Mouse (Mus musculus) midbrain, embryonic 16.5 days (tissue): ENCODE measurements around the gene Hsp90ab1. TPM values are rescaled to one million over a fixed set of nuclear protein-coding genes. Genes with fewer than 3 reads are reported as not detected.

Experiments
- ATAC-seq: fragments of 200-750 bp; cut with Nextera tagmentation; 2 replicates; pipeline ENCODE4 v1.8.0; 2017; ENCODE audit warnings: moderate TSS enrichment
- H3K27ac ChIP-seq: fragments of 300-500 bp; sonication (generic); 2 replicates; pipeline ENCODE4 v1.5.1; 2014; ENCODE audit warnings: mild to moderate bottlenecking, low read length, mixed read lengths
- H3K27me3 ChIP-seq: fragments of 300-500 bp; sonication (generic); 2 replicates; pipeline ENCODE4 v1.6.1; 2014; ENCODE audit warnings: low read depth, low read length, mixed read lengths; ENCODE audit not compliant: control insufficient read depth, insufficient read depth
- H3K36me3 ChIP-seq: fragments of 300-500 bp; sonication (generic); 2 replicates; pipeline ENCODE4 v1.6.1; 2014; ENCODE audit warnings: mild to moderate bottlenecking, low read length, moderate library complexity, mixed read lengths; ENCODE audit not compliant: control insufficient read depth, insufficient read depth
- H3K4me1 ChIP-seq: fragments of 300-500 bp; sonication (generic); 2 replicates; pipeline ENCODE4 v1.6.1; 2014; ENCODE audit warnings: mild to moderate bottlenecking, low read length, mixed read lengths; ENCODE audit not compliant: control insufficient read depth, insufficient read depth
- H3K4me2 ChIP-seq: fragments of 300-500 bp; sonication (generic); 2 replicates; pipeline ENCODE4 v1.6.1; 2014; ENCODE audit warnings: mild to moderate bottlenecking, low read length, mixed read lengths
- H3K4me3 ChIP-seq: fragments of 300-500 bp; sonication (generic); 2 replicates; pipeline ENCODE4 v1.5.1; 2014; ENCODE audit warnings: low read depth, mild to moderate bottlenecking, low read length, moderate library complexity, mixed read lengths
- H3K9ac ChIP-seq: fragments of 300-500 bp; sonication (generic); 2 replicates; pipeline ENCODE4 v1.6.1; 2014; ENCODE audit warnings: low read depth, low read length, mixed read lengths
- H3K9me3 ChIP-seq: fragments of 300-500 bp; sonication (generic); replicated peaks from 2 replicates; pipeline ENCODE4 v1.6.1; 2014; ENCODE audit warnings: mild to moderate bottlenecking, low read length, mixed read lengths; ENCODE audit not compliant: control insufficient read depth, poor library complexity, severe bottlenecking
- WGBS: fragments of 180-500 bp; shearing (Covaris S2); extraction: QIAGEN DNeasy Blood & Tissue Kit; methylation state at CpG from one replicate; pipeline ENCODE4 v1.1.7; 2014; 5-methylcytosine and 5-hydroxymethylcytosine counted together
- polyA plus RNA-seq: library from polyadenylated mRNA; unstranded; fragments of >200 nt; fragmentation: Nextera tagmentation; extraction: Ambion mirVana; gene quantifications from 2 replicates; pipeline ENCODE4 v1.2.1, GENCODE M21; 2015

Hsp90ab1 gene
- polyA plus RNA-seq, 1 experiment from 2014 or later: 1,403 TPM

DNA sequence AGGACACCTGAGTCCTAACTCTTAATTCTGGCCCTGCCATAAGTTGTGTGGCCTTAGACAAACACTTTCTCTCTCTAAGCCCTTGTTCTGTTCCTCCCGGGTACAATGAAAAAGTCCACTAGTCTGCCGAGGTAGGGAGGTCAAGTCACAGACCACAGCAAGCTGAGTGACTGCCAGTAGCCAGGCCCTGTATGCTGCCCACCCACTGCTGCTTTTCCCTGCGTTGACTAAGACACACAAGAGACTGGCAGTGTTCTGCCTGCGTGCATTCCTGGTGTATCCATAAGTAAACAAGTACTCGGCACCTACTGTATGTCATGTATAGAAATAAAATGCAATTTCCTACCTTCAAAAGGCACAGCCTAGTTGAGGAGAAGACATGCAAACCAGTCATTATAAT, 22.8 kb downstream of the Hsp90ab1 start:
- Histone ChIP-seq H3K36me3 (peaks cover 9% of the 10 kb centered on the region), H3K27me3 (peaks cover 8% of the 10 kb centered on the region), H3K4me2 (peak overlapping the region; percentile 64), H3K27ac (peak overlapping the region; percentile 95; the same call in 1 of the 2 replicates), H3K4me1 (peaks cover 33% of the 10 kb centered on the region), H3K9me3 (no peaks in the 10 kb centered on the region), H3K4me3 (peak overlapping the region; percentile 90; the same call in 1 of the 2 replicates), H3K9ac (peak overlapping the region; percentile 100; the same call in 1 of the 2 replicates)
- WGBS: 29% methylated on average over 5 of the region's 5 CpGs
- no peak for ATAC-seq

- WGBS: under 1% methylated on average over 14 of the region's 29 CpGs
- H3K36me3 ChIP-seq: peaks cover 14% of the 10 kb centered on the region
- ATAC-seq: peak; percentile 57
- peaks cover 33% of the 10 kb centered on the region for H3K4me1 ChIP-seq
- peak within 1 kb of the TSS; percentile 100 for H3K9ac ChIP-seq
- H3K27me3 ChIP-seq: peaks cover 8% of the 10 kb centered on the region
- H3K4me2 ChIP-seq: peak within 1 kb of the TSS; percentile 64
- peak within 1 kb of the TSS; percentile 90 for H3K4me3 ChIP-seq
- H3K9me3 ChIP-seq: no peaks in the 10 kb centered on the region
- H3K27ac ChIP-seq: peak within 1 kb of the TSS; percentile 95
Observed at GRCm38 (mm10) chr17:45549617-45550181, 23.4 kb downstream of the Hsp90ab1 start, which contains the start of gene Tmem151b. Tmem151b (minus strand) TSS chr17:45549677.

DNA sequence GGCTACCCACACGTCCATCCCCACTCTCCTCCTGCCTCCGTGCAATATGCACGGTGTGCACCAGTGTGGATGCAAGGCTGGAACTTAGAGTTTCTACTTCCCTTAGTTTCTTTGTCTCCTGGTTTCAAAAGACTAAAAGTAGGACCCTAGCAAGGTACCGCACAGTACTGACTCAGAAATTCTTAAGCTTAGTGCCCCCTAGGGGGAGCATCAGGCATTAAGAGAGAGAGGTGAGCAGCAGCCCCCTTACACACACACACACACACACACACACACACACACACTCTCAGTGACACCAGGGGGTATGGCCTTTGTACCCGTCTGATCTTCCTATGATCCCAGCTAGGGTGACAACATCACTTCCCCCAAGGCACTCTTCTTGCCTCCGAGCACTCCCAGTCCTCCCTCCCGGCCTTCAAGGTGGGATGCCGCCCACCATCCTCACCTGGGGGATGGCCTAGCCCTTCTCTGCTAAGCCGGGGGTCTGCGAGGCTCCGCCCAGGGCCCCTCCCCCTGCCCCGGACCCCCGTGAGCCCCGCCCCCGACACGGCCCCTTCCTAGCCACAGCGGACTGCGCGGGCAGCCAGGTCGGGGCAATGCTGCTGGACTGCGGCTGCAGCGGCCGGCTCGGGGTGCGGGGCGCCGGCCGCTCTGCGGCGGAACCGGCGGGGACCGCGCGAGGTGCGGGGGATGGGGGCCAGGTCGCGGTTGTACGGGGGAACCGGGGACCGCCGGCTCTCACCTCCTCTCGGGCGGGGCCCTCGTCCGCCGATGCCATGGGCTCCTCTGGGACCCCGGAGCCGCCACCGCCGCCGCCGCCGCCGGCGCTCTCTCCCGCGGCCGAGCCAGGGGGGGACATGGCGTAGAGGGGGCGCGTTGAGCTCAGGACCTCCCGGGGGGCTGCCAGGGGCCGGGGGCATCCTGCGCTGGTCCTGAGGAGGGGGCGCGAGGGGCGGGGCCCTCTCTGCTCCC, 24.2 kb downstream of the Hsp90ab1 start:
- Histone ChIP-seq H3K27me3 (peaks cover 8% of the 10 kb centered on the region), H3K9ac (peak overlapping the region; percentile 100), H3K4me1 (peaks cover 35% of the 10 kb centered on the region), H3K36me3 (peaks cover 20% of the 10 kb centered on the region), H3K27ac (peak overlapping the region; percentile 95), H3K4me2 (peak overlapping the region; percentile 64), H3K4me3 (peak overlapping the region; percentile 90), H3K9me3 (no peaks in the 10 kb centered on the region)
- WGBS: 2% methylated on average over 51 of the region's 68 CpGs
- ATAC-seq: peak; percentile 77

GRCm38 (mm10) chr17:45547461-45548190, 25.4 kb downstream of the Hsp90ab1 start:
- Histone ChIP-seq H3K27me3 (peaks cover 8% of the 10 kb centered on the region), H3K4me3 (peak overlapping the region; percentile 90), H3K36me3 (peaks cover 20% of the 10 kb centered on the region), H3K9ac (0 out of 2 replicates have a peak overlapping the region, but pooled peaks have one; percentile 38), H3K4me2 (peak overlapping the region; percentile 64), H3K4me1 (peaks cover 36% of the 10 kb centered on the region), H3K27ac (no peak overlapping the region), H3K9me3 (no peaks in the 10 kb centered on the region)
- 78% methylated on average over 5 of the region's 5 CpGs for WGBS
- no peak for ATAC-seq

DNA sequence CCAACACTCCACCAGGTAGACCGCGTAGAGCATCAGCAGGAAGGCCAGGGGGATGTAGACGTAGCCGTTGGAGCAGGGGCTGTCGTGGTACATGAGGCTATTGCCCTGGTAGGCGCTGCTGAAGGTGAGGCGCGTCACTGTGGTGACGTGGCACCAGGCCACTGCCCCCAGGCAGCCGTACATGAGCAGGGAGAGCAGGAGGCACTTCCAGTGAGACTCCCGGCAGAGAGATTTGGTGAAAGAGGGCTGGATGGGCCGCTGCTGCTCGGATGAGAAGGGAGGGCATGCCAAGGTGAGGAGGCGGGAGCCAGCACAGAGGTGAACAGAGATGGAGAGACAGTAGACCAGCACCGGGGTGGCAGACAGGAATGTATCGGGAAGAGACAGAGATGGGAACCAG, 26.1 kb downstream of the Hsp90ab1 start:
- H3K4me2 ChIP-seq: peak overlapping the region; percentile 64; the same call in 1 of the 2 replicates
- WGBS: 71% methylated on average over 16 of the region's 16 CpGs
- H3K4me1 ChIP-seq: peaks cover 35% of the 10 kb centered on the region
- no peak overlapping the region for H3K27ac ChIP-seq
- no peaks in the 10 kb centered on the region for H3K9me3 ChIP-seq
- no peak for ATAC-seq
- peaks cover 8% of the 10 kb centered on the region for H3K27me3 ChIP-seq
- H3K9ac ChIP-seq: 0 out of 2 replicates have a peak overlapping the region, but pooled peaks have one; percentile 38
- H3K36me3 ChIP-seq: peaks cover 20% of the 10 kb centered on the region
- H3K4me3 ChIP-seq: no peak overlapping the region

DNA sequence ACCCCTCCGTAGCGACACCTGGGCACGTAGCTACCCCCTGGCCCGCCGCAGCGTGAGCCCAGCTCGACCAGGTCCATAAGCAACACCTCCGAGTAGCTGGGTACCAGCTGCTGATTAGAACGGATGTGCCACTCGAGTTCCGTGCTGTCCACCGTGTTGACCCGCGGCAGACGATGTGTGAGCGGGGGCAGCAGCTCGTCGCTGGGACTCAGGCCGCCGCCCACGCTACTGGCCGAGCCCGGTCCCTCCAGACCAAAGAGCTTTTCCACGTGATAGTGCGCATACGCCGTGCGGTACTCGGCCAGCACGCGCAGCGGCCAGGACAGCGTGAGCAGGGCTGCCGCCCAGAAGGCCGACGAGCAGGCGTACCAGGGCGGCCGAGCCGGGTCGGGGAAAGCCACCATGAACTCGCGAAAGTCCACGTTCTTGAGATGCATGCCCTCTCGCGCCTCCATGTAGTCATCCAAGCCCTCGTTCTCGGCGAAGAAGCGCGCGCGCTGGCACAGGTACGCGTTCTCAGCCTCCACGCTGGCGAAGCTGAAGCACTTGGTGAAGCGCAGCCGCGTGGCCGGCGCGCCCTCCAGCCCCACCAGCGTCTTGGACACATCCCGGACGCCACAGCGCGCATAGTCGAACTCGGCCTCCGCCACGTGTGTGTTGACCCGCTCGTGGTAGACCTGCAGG, 27.7 kb downstream of the Hsp90ab1 start:
- peaks cover 20% of the 10 kb centered on the region for H3K36me3 ChIP-seq
- 12% methylated on average over 74 of the region's 74 CpGs for WGBS
- H3K9me3 ChIP-seq: no peaks in the 10 kb centered on the region
- H3K4me3 ChIP-seq: 0 out of 2 replicates have a peak overlapping the region, but pooled peaks have one; percentile 3
- peaks cover 8% of the 10 kb centered on the region for H3K27me3 ChIP-seq
- H3K4me1 ChIP-seq: peaks cover 32% of the 10 kb centered on the region
- no peak for ATAC-seq
- H3K9ac ChIP-seq: peak overlapping the region; percentile 44; the same call in 1 of the 2 replicates
- H3K27ac ChIP-seq: no peak overlapping the region
- peak overlapping the region; percentile 14; the same call in 1 of the 2 replicates for H3K4me2 ChIP-seq

DNA sequence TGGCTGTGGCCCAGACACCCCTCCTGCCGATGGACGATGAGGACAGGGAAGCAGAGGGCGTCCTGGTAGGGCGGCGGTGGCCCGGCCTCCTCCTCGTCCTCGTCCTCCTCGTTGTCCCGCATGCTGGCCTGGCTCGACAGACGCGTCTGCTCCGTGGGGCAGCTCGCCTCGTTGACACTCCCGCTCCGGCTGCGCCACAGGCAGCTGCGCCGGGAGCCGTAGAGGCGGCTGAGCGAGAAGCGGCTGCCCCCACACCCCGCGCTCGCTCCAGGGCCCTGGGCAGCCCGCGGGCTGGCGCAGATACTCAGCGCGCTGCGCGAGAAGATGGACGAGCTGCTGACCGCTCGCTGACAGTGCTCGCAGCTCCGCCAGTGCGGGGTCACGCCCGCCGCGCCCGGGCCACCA, 28.2 kb downstream of the Hsp90ab1 start:
- Histone ChIP-seq H3K27ac (no peak overlapping the region), H3K9ac (peak overlapping the region; percentile 44; the same call in 1 of the 2 replicates), H3K4me3 (no peak overlapping the region), H3K27me3 (peaks cover 8% of the 10 kb centered on the region), H3K9me3 (no peaks in the 10 kb centered on the region), H3K4me2 (peak overlapping the region; percentile 14; the same call in 1 of the 2 replicates), H3K36me3 (peaks cover 20% of the 10 kb centered on the region), H3K4me1 (peaks cover 26% of the 10 kb centered on the region)
- 6% methylated on average over 41 of the region's 46 CpGs for WGBS
- ATAC-seq: no peak
